Mouse (Mus musculus) neural tube, embryonic 14.5 days (tissue): ENCODE measurements at regions not wholly inside any gene's neighbourhood (a gene's known extent, or its start where the extent isn't known, plus 50 kb on each side); places are given as distances from the start of the nearest gene placed in this dataset.

ENCODE experiments used
- ATAC-seq: fragments of 200-750 bp; cut with Nextera tagmentation; 2 replicates; pipeline ENCODE4 v1.8.0; 2017; ENCODE audit warnings: low read depth, mild to moderate bottlenecking, moderate TSS enrichment, moderate library complexity
- H3K27ac ChIP-seq: fragments of 300-500 bp; sonication (generic); 2 replicates; pipeline ENCODE4 v1.5.1; 2014; ENCODE audit warnings: low read depth, mild to moderate bottlenecking, control low read depth, low read length, moderate library complexity, mixed read lengths
- H3K27me3 ChIP-seq: fragments of 300-500 bp; sonication (generic); 2 replicates; pipeline ENCODE4 v1.6.1; 2014; ENCODE audit warnings: low read length; ENCODE audit not compliant: control insufficient read depth, insufficient read depth
- H3K36me3 ChIP-seq: fragments of 300-500 bp; sonication (generic); 2 replicates; pipeline ENCODE4 v1.6.1; 2014; ENCODE audit warnings: low read length, mixed read lengths; ENCODE audit not compliant: control insufficient read depth, insufficient read depth
- H3K4me1 ChIP-seq: fragments of 300-500 bp; sonication (generic); 2 replicates; pipeline ENCODE4 v1.6.1; 2014; ENCODE audit warnings: low read length; ENCODE audit not compliant: control insufficient read depth, insufficient read depth
- H3K4me2 ChIP-seq: fragments of 300-500 bp; sonication (generic); 2 replicates; pipeline ENCODE4 v1.6.1; 2014; ENCODE audit warnings: mild to moderate bottlenecking, low read depth, low read length, control low read depth
- H3K4me3 ChIP-seq: fragments of 300-500 bp; sonication (generic); 2 replicates; pipeline ENCODE4 v1.5.1; 2014; ENCODE audit warnings: low read depth, low read length, control low read depth, mixed read lengths
- H3K9ac ChIP-seq: fragments of 300-500 bp; sonication (generic); replicated peaks from 2 replicates; pipeline ENCODE4 v1.6.1; 2014; ENCODE audit warnings: low read depth, mild to moderate bottlenecking, control low read depth, low read length, mixed read lengths
- H3K9me3 ChIP-seq: fragments of 300-500 bp; sonication (generic); 2 replicates; pipeline ENCODE4 v1.6.1; 2016; ENCODE audit warnings: low read length; ENCODE audit not compliant: control insufficient read depth
- WGBS: fragments of 180-500 bp; shearing (Covaris S2); extraction: QIAGEN DNeasy Blood & Tissue Kit; methylation state at CpG from one replicate; pipeline ENCODE4 v1.1.7; 2014; 5-methylcytosine and 5-hydroxymethylcytosine counted together

- 59% methylated on average over 2 of the region's 2 CpGs for WGBS
Observed at GRCm38 (mm10) chr9:23535872-23536271, 313.0 kb downstream of the Bmper start.

DNA sequence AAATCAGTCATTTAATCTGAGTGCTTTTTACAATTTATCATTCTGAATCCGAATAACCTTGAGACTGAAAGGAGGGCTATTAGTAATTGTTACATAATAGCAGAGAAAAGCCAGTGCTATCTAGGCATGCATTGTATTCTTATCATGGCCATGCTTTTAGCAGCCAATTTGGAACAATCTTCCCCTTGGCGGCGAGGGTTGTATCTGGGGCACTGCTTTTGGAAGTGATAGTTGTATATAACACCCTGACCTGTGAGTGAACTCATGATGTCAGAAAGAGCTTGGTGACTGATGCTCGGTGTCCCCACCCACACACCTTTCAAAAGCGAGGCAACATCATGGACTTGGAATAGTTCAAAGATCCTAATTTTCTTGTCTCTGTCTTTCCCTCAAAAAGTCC is 315.2 kb downstream of the Bmper start:
- 69% methylated on average over 5 of the region's 5 CpGs for WGBS
- H3K4me3 ChIP-seq = no peak overlapping the region
- ATAC-seq = no peak

More at GRCm38 (mm10) chr9:23535872-23536271, 313.0 kb downstream of the Bmper start:
- H3K36me3 ChIP-seq = no peaks in the 10 kb centered on the region
- H3K27ac ChIP-seq = no peak overlapping the region
- no peak overlapping the region for H3K9ac ChIP-seq
- no peaks in the 10 kb centered on the region for H3K9me3 ChIP-seq
- H3K4me2 ChIP-seq = no peak overlapping the region
- no peaks in the 10 kb centered on the region for H3K4me1 ChIP-seq
- no peak overlapping the region for H3K4me3 ChIP-seq
- no peaks in the 10 kb centered on the region for H3K27me3 ChIP-seq
- no peak for ATAC-seq

GRCm38 (mm10) chr9:23551692-23552091 is 328.8 kb downstream of the Bmper start:
- Histone ChIP-seq H3K36me3 (no peaks in the 10 kb centered on the region), H3K4me2 (no peak overlapping the region), H3K9me3 (no peaks in the 10 kb centered on the region), H3K9ac (no peak overlapping the region), H3K4me1 (no peaks in the 10 kb centered on the region), H3K4me3 (no peak overlapping the region), H3K27me3 (no peaks in the 10 kb centered on the region), H3K27ac (no peak overlapping the region)
- ATAC-seq = no peak
- 55% methylated on average over 2 of the region's 2 CpGs for WGBS

More for the DNA sequence above, 315.2 kb downstream of the Bmper start:
- Histone ChIP-seq H3K27me3 (no peaks in the 10 kb centered on the region), H3K4me1 (no peaks in the 10 kb centered on the region), H3K36me3 (no peaks in the 10 kb centered on the region), H3K27ac (no peak overlapping the region), H3K9me3 (no peaks in the 10 kb centered on the region), H3K9ac (no peak overlapping the region), H3K4me2 (no peak overlapping the region)

DNA sequence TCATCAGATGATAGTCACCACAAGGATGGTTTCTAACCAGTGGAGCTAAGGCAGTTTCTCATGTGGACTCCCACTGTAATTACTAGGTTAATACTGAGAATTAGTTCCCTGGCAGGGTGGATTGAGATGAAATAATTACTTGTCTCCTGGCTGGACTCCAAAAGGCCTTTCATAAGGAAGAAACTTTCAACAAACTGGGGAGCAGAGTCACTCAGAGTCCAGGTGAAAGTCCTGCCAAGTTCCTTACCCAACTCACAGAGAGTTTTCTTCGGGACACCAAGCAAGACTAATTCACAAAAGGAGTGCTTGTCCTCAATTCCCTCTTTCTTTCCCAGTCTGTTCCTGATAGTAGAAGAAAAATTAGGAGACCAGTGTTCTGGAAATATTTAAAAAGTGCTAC is 330.9 kb downstream of the Bmper start:
- Histone ChIP-seq H3K27me3 (no peaks in the 10 kb centered on the region), H3K4me3 (no peak overlapping the region), H3K4me1 (no peaks in the 10 kb centered on the region), H3K4me2 (no peak overlapping the region), H3K9me3 (no peaks in the 10 kb centered on the region), H3K9ac (no peak overlapping the region), H3K36me3 (no peaks in the 10 kb centered on the region), H3K27ac (no peak overlapping the region)
- 83% methylated on average over 1 of the region's 1 CpGs for WGBS
- no peak for ATAC-seq

DNA sequence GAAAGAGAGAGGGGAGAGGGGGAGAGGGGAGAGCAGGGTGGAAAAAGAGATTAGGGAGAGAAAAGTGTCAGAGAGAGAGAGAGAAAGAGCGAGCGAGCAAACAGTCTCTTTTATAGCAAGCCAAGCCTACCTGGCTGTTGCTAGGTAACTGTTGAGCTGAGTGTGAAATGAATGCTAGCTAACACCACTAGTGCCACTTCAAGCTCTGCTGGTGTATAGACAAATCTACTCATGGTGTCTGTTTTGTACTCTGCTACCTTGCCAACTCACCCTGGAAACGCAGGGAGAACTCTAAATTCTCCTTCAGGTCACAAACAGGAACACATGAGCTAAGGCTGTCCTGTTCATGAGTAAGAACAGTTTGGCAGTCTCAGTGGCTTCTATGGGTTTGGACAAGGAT is 334.7 kb downstream of the Bmper start:
- H3K9me3 ChIP-seq = no peaks in the 10 kb centered on the region
- no peak for ATAC-seq
- H3K9ac ChIP-seq = no peak overlapping the region
- no peak overlapping the region for H3K4me3 ChIP-seq
- no peaks in the 10 kb centered on the region for H3K36me3 ChIP-seq
- H3K4me2 ChIP-seq = no peak overlapping the region
- 73% methylated on average over 3 of the region's 3 CpGs for WGBS
- no peaks in the 10 kb centered on the region for H3K4me1 ChIP-seq
- no peaks in the 10 kb centered on the region for H3K27me3 ChIP-seq
- no peak overlapping the region for H3K27ac ChIP-seq

GRCm38 (mm10) chr9:23561924-23562323 is 339.0 kb downstream of the Bmper start:
- no peaks in the 10 kb centered on the region for H3K36me3 ChIP-seq
- no peak overlapping the region for H3K4me2 ChIP-seq
- no peak overlapping the region for H3K9ac ChIP-seq
- no peak overlapping the region for H3K4me3 ChIP-seq
- 76% methylated on average over 3 of the region's 3 CpGs for WGBS
- no peak overlapping the region for H3K27ac ChIP-seq
- H3K9me3 ChIP-seq = no peaks in the 10 kb centered on the region
- ATAC-seq = no peak
- H3K27me3 ChIP-seq = no peaks in the 10 kb centered on the region
- no peaks in the 10 kb centered on the region for H3K4me1 ChIP-seq

- ATAC-seq = no peak
- H3K9ac ChIP-seq = no peak overlapping the region
- H3K27me3 ChIP-seq = no peaks in the 10 kb centered on the region
- H3K4me3 ChIP-seq = no peak overlapping the region
- no peaks in the 10 kb centered on the region for H3K36me3 ChIP-seq
- H3K27ac ChIP-seq = no peak overlapping the region
- no peak overlapping the region for H3K4me2 ChIP-seq
- H3K4me1 ChIP-seq = no peaks in the 10 kb centered on the region
- H3K9me3 ChIP-seq = no peaks in the 10 kb centered on the region
Observed at GRCm38 (mm10) chr9:23567081-23567480, 344.2 kb downstream of the Bmper start.

- H3K4me3 ChIP-seq = no peak overlapping the region
- 81% methylated on average over 8 of the region's 8 CpGs for WGBS
- no peak for ATAC-seq
Observed at GRCm38 (mm10) chr9:23570150-23570549, 347.3 kb downstream of the Bmper start.

DNA sequence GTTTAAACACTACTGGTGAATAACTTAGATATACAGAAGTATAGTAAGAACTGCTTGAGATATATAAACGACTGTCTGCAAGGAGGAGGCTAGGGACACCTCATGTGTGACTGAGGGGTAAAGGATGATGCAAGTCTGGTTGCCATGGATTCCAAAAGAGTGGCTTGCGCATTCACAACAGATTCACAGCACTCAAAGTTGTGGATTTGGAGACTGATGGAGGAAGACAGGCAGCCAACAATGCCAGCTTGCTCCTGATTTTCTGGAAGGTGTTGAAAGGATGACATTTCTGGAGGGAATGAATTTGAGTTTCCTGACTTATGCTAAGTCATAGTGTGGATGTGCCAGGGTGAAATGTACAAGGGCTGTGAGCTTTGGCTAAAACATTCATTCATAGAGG is 353.4 kb downstream of the Bmper start:
- Histone ChIP-seq H3K4me2 (no peak overlapping the region), H3K9ac (no peak overlapping the region), H3K4me3 (no peak overlapping the region), H3K9me3 (no peaks in the 10 kb centered on the region), H3K27ac (no peak overlapping the region), H3K36me3 (no peaks in the 10 kb centered on the region), H3K27me3 (no peaks in the 10 kb centered on the region), H3K4me1 (0 out of 2 replicates have a peak, but pooled peaks cover 3% of the 10 kb centered on the region)
- no peak for ATAC-seq
- 92% methylated on average over 2 of the region's 2 CpGs for WGBS

More at GRCm38 (mm10) chr9:23570150-23570549, 347.3 kb downstream of the Bmper start:
- H3K4me1 ChIP-seq = no peaks in the 10 kb centered on the region
- H3K9me3 ChIP-seq = no peaks in the 10 kb centered on the region
- no peak overlapping the region for H3K27ac ChIP-seq
- no peaks in the 10 kb centered on the region for H3K27me3 ChIP-seq
- H3K4me2 ChIP-seq = no peak overlapping the region
- H3K36me3 ChIP-seq = no peaks in the 10 kb centered on the region
- no peak overlapping the region for H3K9ac ChIP-seq

- H3K4me1 ChIP-seq = 0 out of 2 replicates have a peak, but pooled peaks cover 3% of the 10 kb centered on the region
- H3K4me3 ChIP-seq = no peak overlapping the region
- no peaks in the 10 kb centered on the region for H3K9me3 ChIP-seq
- no peak overlapping the region for H3K27ac ChIP-seq
- H3K27me3 ChIP-seq = no peaks in the 10 kb centered on the region
- no peak overlapping the region for H3K4me2 ChIP-seq
- H3K9ac ChIP-seq = no peak overlapping the region
- no peak; the same call in 1 of the 2 replicates for ATAC-seq
- no peaks in the 10 kb centered on the region for H3K36me3 ChIP-seq
- 65% methylated on average over 6 of the region's 6 CpGs for WGBS
Observed at GRCm38 (mm10) chr9:23580155-23580554, 357.3 kb downstream of the Bmper start.
